Mouse (Mus musculus): ENCODE measurements at regions not wholly inside any gene's neighbourhood (a gene's known extent, or its start where the extent isn't known, plus 50 kb on each side); places are given as distances from the start of the nearest gene placed in this dataset.
A peak's percentile ranks its signal among the peaks of the same experiment; 100 is the strongest.

DNA sequence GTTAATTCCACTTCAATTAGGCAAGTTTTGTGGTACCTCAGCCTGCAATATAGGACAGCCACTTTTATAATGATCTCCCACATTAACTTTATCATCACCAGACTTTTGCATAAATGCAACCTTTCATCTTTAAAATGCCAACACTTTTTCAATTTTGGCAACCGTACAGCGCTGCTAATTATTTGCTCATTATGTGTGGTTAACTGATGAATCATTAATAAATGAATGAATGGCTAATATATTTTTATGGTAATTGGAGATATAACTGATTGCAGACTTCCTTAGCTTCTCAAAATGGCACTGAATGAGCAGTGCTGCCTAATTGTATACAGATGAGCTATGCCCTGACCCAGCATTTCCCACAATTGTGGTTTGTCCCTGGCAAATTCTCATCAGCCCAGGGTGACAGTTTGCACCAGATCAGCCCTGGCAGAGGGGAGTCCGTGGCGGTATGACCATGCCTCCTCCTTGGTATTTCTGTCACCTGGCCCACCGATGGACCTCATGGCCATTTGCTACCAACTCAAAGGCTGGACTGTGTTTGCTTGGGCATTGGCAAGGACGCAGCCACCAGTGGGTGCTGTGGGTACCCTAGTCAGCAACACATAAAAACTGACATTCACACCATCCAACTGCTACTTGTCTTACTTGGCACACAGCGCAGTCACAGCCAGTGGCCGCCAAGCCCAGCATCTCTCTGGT lies 173.7 kb upstream of the Lmo4 start:
- Histone ChIP-seq H3K9me3 (ENCODE audit: control insufficient read depth, low read length) (no peaks in the 10 kb centered on the region), H3K4me2 (ENCODE audit: low read length) (no peak overlapping the region), H3K27ac (replicated peaks; ENCODE audit: low read depth, low read length) (no peak overlapping the region), H3K36me3 (ENCODE audit: control insufficient read depth, insufficient read depth, low read length) (no peaks in the 10 kb centered on the region), H3K27me3 (ENCODE audit: control insufficient read depth, insufficient read depth, low read length) (no peaks in the 10 kb centered on the region), H3K4me1 (ENCODE audit: control insufficient read depth, insufficient read depth, low read length) (peaks cover 20% of the 10 kb centered on the region), H3K9ac (replicated peaks; ENCODE audit: low read length) (no peak overlapping the region), H3K4me3 (replicated peaks; ENCODE audit: low read depth, low read length) (no peak overlapping the region)
- DNase-seq (no peak), ATAC-seq (ENCODE audit: low FRiP score, low TSS enrichment) (peak; percentile 18; the same call in 1 of the 2 replicates)
- 88% methylated on average over 8 of the region's 8 CpGs for WGBS

DNA sequence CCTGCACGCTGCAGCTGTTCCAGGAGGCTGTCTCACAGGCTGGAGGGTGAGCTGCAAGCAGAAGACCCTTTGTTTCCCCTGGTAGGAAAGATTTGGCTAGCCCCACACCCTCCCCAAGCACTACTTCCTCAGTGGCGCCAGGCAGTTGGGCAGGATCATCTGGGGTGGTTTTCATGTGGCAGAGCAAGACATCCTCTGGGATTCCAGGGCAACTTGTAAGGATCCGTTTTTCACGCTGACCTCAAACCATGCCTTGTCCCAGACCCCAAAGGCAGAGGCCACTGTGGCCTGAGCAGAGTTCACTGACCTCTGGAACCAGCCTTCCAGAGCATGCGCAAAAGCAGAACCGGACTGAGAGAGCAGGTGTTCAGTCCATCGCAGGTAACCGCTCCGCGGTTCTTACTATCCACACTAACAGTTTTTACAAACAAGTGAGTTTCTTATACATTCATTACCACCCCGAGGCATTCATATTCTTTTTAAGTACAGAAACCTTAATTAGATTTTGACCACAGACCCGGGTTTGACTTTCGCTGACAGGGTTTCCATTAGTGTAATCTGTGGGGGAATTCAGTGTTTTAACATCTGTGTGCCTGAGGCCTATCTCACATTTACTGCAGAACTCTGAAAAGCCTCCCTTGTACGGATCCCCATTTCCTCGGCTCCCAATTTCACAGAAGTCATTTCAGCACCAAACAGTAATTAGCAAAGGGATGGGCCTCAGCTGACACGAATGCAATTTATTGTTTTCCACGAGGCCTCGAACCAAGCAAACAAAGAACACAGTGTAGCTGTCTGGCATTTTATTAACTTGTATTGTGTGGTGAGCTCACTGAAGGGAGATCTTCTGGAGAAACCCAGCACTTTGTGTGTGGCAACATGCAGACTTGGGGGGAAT lies 172.9 kb upstream of the Lmo4 start:
- WGBS, result 39% methylated on average over 18 of the region's 18 CpGs
- 0 out of 2 replicates have a peak overlapping the region, but pooled peaks have one; percentile 13 for H3K27ac ChIP-seq (replicated peaks; ENCODE audit: low read depth, low read length)
- ATAC-seq (ENCODE audit: low FRiP score, low TSS enrichment), result no peak

DNA sequence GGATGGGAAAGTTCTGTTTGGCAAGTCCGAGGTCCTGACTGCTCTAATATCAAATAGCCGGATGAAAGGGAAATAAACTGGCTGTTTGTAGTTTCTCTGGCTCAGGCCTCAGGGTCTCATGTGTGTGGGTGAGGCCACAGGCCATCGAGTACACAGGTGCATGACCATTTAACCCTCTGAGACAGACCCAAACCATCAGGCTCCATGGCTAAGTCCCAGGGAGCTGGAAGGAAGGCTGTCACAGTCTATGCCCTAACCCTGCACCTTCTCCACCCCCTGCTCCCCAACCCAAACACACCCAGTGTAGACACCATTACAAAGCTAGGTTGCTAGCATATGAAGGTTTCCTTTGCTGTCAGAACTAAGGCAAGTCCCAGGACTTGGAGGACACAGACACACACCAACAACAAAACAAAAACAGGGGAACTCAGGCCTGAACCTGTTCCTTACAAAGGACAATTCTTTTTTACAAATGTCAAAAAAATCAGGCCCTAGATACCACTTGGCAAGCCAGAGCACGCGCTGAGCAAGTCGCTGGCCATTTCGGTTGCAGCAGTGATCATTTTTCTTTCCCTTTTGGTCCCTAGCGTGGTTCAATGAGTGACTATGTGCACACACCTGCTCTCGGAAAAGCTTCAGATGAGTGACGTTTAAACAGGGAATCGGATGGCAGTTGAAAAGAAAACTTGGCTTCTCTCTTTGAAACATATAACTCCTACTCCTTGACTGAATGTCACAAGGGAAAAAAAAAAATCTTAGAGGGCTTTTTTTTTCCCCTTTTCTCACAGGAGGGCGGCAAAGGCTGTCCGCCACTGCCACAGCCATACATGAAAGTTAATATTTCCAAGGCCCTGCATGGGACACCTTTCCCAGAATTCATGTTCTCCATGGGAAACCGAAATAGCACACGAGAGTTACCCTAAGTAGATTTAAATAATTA lies 171.7 kb upstream of the Lmo4 start:
- Histone ChIP-seq H3K4me2 (ENCODE audit: low read length) (no peak overlapping the region), H3K4me1 (ENCODE audit: control insufficient read depth, insufficient read depth, low read length) (peaks cover 20% of the 10 kb centered on the region), H3K27me3 (ENCODE audit: control insufficient read depth, insufficient read depth, low read length) (no peaks in the 10 kb centered on the region), H3K4me3 (replicated peaks; ENCODE audit: low read depth, low read length) (no peak overlapping the region), H3K36me3 (ENCODE audit: control insufficient read depth, insufficient read depth, low read length) (no peaks in the 10 kb centered on the region), H3K9ac (replicated peaks; ENCODE audit: low read length) (no peak overlapping the region), H3K9me3 (ENCODE audit: control insufficient read depth, low read length) (no peaks in the 10 kb centered on the region), H3K27ac (replicated peaks; ENCODE audit: low read depth, low read length) (no peak overlapping the region)
- no peak for DNase-seq
- WGBS, result 70% methylated on average over 15 of the region's 15 CpGs
- no peak for ATAC-seq (ENCODE audit: low FRiP score, low TSS enrichment)

More for the DNA sequence above, 172.9 kb upstream of the Lmo4 start:
- Histone ChIP-seq H3K36me3 (ENCODE audit: control insufficient read depth, insufficient read depth, low read length) (no peaks in the 10 kb centered on the region), H3K27me3 (ENCODE audit: control insufficient read depth, insufficient read depth, low read length) (no peaks in the 10 kb centered on the region), H3K9me3 (ENCODE audit: control insufficient read depth, low read length) (no peaks in the 10 kb centered on the region), H3K4me2 (ENCODE audit: low read length) (no peak overlapping the region), H3K4me3 (replicated peaks; ENCODE audit: low read depth, low read length) (no peak overlapping the region), H3K9ac (replicated peaks; ENCODE audit: low read length) (no peak overlapping the region), H3K4me1 (ENCODE audit: control insufficient read depth, insufficient read depth, low read length) (peaks cover 20% of the 10 kb centered on the region)
- peak; percentile 46 for DNase-seq

DNA sequence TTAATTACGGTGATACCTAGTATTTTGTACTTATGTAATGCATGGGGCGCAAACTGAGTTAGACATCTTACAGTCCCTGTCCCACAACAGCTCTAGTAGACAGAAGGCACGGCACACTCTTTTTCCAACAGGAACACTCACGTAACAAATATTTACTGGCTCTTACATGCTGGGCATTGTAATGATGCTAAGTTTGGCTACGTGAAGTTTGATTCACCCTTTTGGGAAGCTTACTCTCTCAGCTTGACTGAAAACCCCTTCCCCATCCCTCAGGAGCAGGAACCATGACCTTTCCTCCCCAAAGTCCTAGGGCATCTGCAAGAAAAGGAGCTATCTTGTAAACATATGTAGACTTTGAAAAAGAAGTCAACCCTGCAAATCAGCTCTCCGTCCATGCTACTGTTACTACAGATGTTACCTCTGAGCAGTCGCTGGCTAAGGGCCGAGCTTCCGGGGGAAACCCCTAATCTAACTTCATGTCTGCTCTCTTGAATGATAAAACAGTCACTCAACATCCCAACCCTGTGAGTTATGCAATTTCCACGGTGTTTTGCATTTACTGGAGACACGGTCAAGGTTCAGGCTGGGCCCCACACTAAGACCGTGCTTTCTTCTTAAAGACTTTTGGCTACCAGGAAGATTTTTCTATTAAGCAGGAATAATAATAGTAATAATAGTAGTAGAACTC lies 170.8 kb upstream of the Lmo4 start:
- 86% methylated on average over 12 of the region's 12 CpGs for WGBS
- peaks cover 16% of the 10 kb centered on the region for H3K4me1 ChIP-seq (ENCODE audit: control insufficient read depth, insufficient read depth, low read length)

DNA sequence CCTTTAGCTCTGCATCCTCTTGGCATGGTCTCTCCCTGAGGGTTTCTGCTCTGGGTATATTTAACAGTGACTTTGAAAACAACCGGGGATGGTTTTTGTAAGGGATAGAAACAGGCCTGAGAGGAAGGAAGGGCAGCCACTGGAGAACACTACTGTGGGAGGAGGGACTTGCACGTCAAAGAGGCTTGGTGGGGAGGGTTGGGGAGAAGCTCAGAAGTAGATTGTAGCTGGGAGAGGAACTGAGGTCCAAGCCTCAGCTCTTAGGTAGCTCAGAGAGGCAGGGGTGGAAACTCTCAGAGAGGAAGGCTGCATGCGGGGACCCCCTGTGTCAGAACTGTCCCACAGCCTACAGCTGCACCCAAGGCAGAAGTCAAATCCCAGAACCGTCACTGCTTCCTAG lies 163.3 kb upstream of the Lmo4 start:
- H3K9ac ChIP-seq (replicated peaks; ENCODE audit: low read length), result no peak overlapping the region
- H3K36me3 ChIP-seq (ENCODE audit: control insufficient read depth, insufficient read depth, low read length), result no peaks in the 10 kb centered on the region
- no peaks in the 10 kb centered on the region; the same call in 1 of the 2 replicates for H3K27me3 ChIP-seq (ENCODE audit: control insufficient read depth, insufficient read depth, low read length)
- DNase-seq (no peak), ATAC-seq (ENCODE audit: low FRiP score, low TSS enrichment) (no peak)
- 64% methylated on average over 4 of the region's 4 CpGs for WGBS
- peak overlapping the region; percentile 65; the same call in 1 of the 2 replicates for H3K4me2 ChIP-seq (ENCODE audit: low read length)
- peaks cover 5% of the 10 kb centered on the region; the same call in 1 of the 2 replicates for H3K4me1 ChIP-seq (ENCODE audit: control insufficient read depth, insufficient read depth, low read length)
- no peaks in the 10 kb centered on the region for H3K9me3 ChIP-seq (ENCODE audit: control insufficient read depth, low read length)
- no peak overlapping the region for H3K27ac ChIP-seq (replicated peaks; ENCODE audit: low read depth, low read length)
- no peak overlapping the region for H3K4me3 ChIP-seq (replicated peaks; ENCODE audit: low read depth, low read length)

More for the DNA sequence above, 170.8 kb upstream of the Lmo4 start:
- H3K9me3 ChIP-seq (ENCODE audit: control insufficient read depth, low read length), result no peaks in the 10 kb centered on the region
- ATAC-seq (ENCODE audit: low FRiP score, low TSS enrichment), result no peak
- H3K4me2 ChIP-seq (ENCODE audit: low read length), result no peak overlapping the region
- no peak for DNase-seq
- no peak overlapping the region for H3K9ac ChIP-seq (replicated peaks; ENCODE audit: low read length)
- H3K4me3 ChIP-seq (replicated peaks; ENCODE audit: low read depth, low read length), result no peak overlapping the region
- no peaks in the 10 kb centered on the region for H3K27me3 ChIP-seq (ENCODE audit: control insufficient read depth, insufficient read depth, low read length)
- H3K36me3 ChIP-seq (ENCODE audit: control insufficient read depth, insufficient read depth, low read length), result no peaks in the 10 kb centered on the region
- no peak overlapping the region for H3K27ac ChIP-seq (replicated peaks; ENCODE audit: low read depth, low read length)

DNA sequence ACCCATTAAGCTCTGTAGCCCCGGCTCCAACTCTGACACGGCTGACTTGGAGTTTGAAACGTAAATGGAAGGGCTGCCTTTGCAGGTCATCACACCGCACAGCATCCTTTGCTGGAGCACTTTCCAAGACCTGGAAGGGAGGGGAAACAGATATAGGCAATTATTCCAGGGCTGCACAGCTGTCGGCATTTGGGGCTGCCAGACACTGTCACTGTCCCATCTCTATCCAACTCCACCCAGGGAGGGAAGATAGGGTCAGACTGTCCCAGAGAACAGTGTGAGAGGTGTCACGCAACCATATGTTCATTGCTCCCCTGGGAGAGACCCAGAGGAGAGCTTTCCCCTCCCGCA lies 162.7 kb upstream of the Lmo4 start:
- ATAC-seq (ENCODE audit: low FRiP score, low TSS enrichment) (peak; percentile 52), DNase-seq (no peak)
- Histone ChIP-seq H3K9me3 (ENCODE audit: control insufficient read depth, low read length) (no peaks in the 10 kb centered on the region), H3K27ac (replicated peaks; ENCODE audit: low read depth, low read length) (0 out of 2 replicates have a peak overlapping the region, but pooled peaks have one; percentile 13), H3K9ac (replicated peaks; ENCODE audit: low read length) (peak overlapping the region; percentile 47), H3K4me3 (replicated peaks; ENCODE audit: low read depth, low read length) (peak overlapping the region; percentile 35), H3K4me2 (ENCODE audit: low read length) (peak overlapping the region; percentile 65), H3K36me3 (ENCODE audit: control insufficient read depth, insufficient read depth, low read length) (no peaks in the 10 kb centered on the region), H3K27me3 (ENCODE audit: control insufficient read depth, insufficient read depth, low read length) (no peaks in the 10 kb centered on the region; the same call in 1 of the 2 replicates), H3K4me1 (ENCODE audit: control insufficient read depth, insufficient read depth, low read length) (peaks cover 5% of the 10 kb centered on the region; the same call in 1 of the 2 replicates)
- WGBS, result 18% methylated on average over 7 of the region's 7 CpGs

DNA sequence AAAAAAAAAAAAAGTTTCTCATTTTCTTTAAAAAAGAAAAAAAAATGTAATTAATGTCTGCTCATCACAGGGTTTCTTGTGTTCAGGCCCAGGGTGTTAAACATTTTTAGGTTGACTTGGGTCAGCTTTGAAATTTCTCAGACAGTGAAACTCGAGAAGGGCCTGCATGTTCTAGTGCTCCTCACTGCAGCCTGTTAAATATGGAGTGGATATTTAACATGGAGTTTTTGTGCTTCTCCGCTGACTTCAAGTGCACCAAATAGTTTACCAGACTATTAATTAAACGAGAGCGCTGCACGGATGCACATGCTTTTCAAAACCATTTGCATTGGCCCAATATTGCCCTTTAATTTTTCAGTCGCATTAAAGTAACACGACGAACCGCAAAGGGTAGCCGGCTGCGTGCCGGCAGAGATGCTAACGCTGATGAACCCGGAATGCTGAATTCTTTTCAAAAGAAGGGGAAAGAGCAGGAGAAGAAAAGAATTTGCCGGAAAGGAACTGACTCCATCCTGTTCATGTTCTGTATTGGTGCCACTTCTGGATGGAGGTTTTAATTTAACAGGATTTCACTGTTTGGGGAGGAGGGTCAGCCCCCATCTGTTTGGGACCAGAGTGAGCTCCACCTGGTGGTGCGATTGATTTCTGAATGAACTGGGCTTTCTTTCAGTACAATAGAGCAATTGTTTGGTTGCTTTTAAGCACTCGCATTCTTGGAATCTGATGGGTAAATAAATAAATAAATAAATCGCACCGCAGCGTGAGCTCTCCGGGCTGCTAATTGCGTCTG lies 162.2 kb upstream of the Lmo4 start:
- 0 out of 2 replicates have a peak overlapping the region, but pooled peaks have one; percentile 13 for H3K27ac ChIP-seq (replicated peaks; ENCODE audit: low read depth, low read length)
- DNase-seq (peak; percentile 80), ATAC-seq (ENCODE audit: low FRiP score, low TSS enrichment) (peak; percentile 64)
- 15% methylated on average over 22 of the region's 22 CpGs for WGBS
- H3K36me3 ChIP-seq (ENCODE audit: control insufficient read depth, insufficient read depth, low read length), result no peaks in the 10 kb centered on the region
- H3K9me3 ChIP-seq (ENCODE audit: control insufficient read depth, low read length), result no peaks in the 10 kb centered on the region
- peak overlapping the region; percentile 35 for H3K4me3 ChIP-seq (replicated peaks; ENCODE audit: low read depth, low read length)
- H3K9ac ChIP-seq (replicated peaks; ENCODE audit: low read length), result peak overlapping the region; percentile 47
- peaks cover 5% of the 10 kb centered on the region; the same call in 1 of the 2 replicates for H3K4me1 ChIP-seq (ENCODE audit: control insufficient read depth, insufficient read depth, low read length)
- no peaks in the 10 kb centered on the region; the same call in 1 of the 2 replicates for H3K27me3 ChIP-seq (ENCODE audit: control insufficient read depth, insufficient read depth, low read length)
- H3K4me2 ChIP-seq (ENCODE audit: low read length), result peak overlapping the region; percentile 65

Data from midbrain, embryonic 14.5 days (tissue).